Mouse (Mus musculus): ENCODE measurements around the gene Vars.

Vars gene

DNA sequence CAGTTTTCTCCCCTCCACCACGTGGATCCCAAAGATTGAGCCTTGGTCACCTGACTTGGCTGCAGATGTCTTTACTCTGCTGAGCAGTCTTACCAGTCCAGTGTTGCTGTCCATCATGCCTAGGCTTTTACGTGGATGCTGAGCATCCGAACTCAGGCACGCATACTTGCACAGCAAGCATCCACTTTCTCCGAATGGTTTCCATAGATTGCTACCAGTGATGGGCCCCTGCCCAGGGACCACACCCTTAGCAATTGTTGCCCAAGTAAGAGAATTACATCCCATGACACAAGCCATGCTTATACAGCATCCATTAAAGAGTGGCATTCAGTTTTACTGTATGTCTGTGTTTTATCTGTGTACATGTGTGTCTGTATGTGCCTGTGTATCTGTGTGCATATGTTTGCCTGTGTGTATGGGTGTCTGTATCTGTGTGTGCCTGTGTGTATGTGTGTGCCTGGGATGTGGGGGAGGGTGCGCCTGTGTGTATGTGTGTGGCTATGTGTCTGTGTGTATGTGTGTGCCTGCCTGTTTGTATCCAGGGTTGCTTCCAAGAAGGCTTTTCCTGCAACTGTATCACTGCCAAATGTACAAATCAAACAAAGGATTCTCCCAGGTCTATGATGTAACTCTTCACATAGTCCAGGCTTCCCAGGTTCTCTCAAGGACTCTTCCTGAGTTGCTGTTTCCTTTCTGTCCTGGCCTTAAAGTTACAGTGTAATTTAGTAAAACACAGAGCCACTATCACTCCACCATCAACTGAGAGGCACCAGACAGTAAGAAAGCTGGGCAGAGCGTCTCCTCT is 55.1 kb downstream of the Vars start:
- in situ Hi-C loops (cut with MboI; ENCODE audit: low pct_unique_long_range_greater_than_20kb in 1 of 2, low sequenced_read_pairs in 2 of 2, unreplicated experiment in 1 of 2) = no loop called here

DNA sequence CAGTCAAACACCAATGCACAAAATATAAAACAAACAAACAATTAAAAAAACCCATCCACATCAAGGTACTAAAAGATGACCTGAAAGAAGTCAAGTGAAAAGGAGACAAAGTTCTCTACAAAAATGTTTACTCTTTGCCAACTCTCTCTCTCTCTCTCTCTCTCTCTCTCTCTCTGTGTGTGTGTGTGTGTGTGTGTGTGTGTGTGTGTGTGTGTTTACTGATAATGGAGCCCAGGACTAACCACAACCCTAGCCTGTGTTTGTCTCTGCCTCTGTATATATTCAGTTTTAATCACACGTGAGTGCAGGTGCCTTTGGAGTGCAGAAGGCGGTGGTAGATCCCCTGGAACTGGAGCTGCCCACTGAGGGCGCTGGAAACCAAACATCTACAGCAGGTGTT is 56.3 kb downstream of the Vars start:
- in situ Hi-C loops (cut with MboI; ENCODE audit: low pct_unique_long_range_greater_than_20kb in 1 of 2, low sequenced_read_pairs in 2 of 2, unreplicated experiment in 1 of 2) = no loop called here

GRCm38 (mm10) chr17:35058316-35058715 is 57.5 kb downstream of the Vars start:
- in situ Hi-C loops (cut with MboI; ENCODE audit: low pct_unique_long_range_greater_than_20kb in 1 of 2, low sequenced_read_pairs in 2 of 2, unreplicated experiment in 1 of 2) = no loop called here

GRCm38 (mm10) chr17:35058911-35059892 is 58.4 kb downstream of the Vars start, which contains the start of gene Ddah2:
TSS of gene Ddah2 (plus strand) at chr17:35059035.
- in situ Hi-C loops (cut with MboI; ENCODE audit: low pct_unique_long_range_greater_than_20kb in 1 of 2, low sequenced_read_pairs in 2 of 2, unreplicated experiment in 1 of 2) = no loop called here

DNA sequence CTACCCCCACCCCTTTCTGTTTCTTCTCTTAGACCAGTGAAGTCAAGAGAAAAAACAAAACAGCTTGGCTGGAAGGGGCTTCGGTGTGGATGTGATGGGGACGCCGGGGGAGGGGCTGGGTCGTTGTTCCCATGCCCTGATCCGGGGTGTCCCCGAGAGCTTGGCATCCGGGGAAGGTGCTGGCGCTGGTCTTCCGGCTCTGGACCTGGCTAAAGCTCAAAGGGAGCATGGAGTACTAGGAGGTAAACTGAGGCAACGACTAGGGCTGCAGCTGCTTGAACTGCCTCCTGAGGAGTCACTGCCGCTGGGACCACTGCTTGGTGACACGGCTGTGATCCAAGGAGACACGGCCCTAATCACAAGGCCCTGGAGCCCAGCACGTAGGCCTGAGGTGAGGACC is 59.3 kb downstream of the Vars start:
- in situ Hi-C loops (cut with MboI; ENCODE audit: low pct_unique_long_range_greater_than_20kb in 1 of 2, low sequenced_read_pairs in 2 of 2, unreplicated experiment in 1 of 2) = no loop called here

GRCm38 (mm10) chr17:35060737-35061297 is 60.0 kb downstream of the Vars start:
- in situ Hi-C loops (cut with MboI; ENCODE audit: low pct_unique_long_range_greater_than_20kb in 1 of 2, low sequenced_read_pairs in 2 of 2, unreplicated experiment in 1 of 2) = no loop called here

DNA sequence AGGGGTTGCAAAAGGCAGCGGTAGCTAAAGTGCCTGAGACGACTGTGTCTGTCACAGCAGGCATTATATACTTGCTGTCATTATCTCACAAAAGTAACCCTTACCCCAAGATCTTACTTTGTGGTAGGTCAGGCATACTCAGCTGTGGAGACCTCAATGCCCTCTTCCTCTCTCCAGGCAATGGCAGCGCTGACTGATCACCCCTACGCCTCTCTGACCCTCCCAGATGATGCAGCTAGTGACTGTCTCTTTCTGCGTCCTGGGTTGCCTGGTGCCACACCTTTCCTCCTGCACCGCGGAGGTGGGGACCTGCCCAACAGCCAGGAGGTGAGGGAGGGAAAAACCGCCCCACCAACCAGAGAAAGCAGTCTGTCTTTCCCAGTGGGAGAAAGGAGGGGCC is 60.5 kb downstream of the Vars start:
- in situ Hi-C loops (cut with MboI; ENCODE audit: low pct_unique_long_range_greater_than_20kb in 1 of 2, low sequenced_read_pairs in 2 of 2, unreplicated experiment in 1 of 2) = no loop called here

DNA sequence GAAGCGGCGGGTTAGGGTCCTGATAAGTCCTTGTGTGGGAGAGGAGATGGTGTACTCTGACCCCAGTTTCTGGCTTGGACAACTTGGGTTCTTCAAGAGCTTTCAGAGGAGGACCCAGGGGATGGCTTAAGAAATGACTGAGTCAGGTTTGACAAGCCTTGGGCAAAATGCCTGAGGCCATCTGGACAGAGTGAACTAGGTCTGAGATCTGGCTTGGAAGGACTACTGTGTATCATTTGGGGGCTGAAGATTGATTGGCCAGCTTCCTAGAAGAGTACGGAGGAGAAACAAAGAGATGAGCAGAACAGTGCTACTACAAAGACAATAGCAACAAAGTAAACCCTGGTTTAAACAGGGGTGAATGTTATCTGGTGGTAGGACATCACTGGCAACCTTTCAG is 62.7 kb downstream of the Vars start:
- in situ Hi-C loops (cut with MboI; ENCODE audit: low pct_unique_long_range_greater_than_20kb in 1 of 2, low sequenced_read_pairs in 2 of 2, unreplicated experiment in 1 of 2) = no loop called here

DNA sequence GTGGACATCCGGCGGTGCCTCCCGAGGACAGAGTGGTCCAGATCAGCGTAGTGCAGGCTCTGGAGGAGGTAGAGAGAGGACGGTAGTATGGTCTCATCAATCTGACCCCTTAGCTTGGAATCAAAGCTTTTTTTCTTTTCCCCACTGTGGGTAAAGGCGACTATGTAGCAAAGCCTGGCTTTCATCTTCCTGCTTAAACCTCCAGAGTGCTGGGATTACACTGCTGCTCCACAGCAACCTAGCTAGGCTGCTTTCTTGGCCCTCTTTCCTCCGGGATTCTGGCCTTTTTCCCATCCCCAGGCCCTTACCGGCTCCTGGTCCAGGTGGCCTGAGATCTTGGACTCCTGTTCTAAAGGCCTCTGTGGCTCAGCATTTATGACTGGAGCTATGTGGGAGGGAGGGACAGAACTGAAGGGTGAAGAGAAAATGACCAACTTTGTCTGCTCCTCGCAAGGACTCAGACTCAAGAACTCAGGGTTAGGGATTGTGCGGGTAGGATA is 63.6 kb downstream of the Vars start:
- in situ Hi-C loops (cut with MboI; ENCODE audit: low pct_unique_long_range_greater_than_20kb in 1 of 2, low sequenced_read_pairs in 2 of 2, unreplicated experiment in 1 of 2) = no loop called here

DNA sequence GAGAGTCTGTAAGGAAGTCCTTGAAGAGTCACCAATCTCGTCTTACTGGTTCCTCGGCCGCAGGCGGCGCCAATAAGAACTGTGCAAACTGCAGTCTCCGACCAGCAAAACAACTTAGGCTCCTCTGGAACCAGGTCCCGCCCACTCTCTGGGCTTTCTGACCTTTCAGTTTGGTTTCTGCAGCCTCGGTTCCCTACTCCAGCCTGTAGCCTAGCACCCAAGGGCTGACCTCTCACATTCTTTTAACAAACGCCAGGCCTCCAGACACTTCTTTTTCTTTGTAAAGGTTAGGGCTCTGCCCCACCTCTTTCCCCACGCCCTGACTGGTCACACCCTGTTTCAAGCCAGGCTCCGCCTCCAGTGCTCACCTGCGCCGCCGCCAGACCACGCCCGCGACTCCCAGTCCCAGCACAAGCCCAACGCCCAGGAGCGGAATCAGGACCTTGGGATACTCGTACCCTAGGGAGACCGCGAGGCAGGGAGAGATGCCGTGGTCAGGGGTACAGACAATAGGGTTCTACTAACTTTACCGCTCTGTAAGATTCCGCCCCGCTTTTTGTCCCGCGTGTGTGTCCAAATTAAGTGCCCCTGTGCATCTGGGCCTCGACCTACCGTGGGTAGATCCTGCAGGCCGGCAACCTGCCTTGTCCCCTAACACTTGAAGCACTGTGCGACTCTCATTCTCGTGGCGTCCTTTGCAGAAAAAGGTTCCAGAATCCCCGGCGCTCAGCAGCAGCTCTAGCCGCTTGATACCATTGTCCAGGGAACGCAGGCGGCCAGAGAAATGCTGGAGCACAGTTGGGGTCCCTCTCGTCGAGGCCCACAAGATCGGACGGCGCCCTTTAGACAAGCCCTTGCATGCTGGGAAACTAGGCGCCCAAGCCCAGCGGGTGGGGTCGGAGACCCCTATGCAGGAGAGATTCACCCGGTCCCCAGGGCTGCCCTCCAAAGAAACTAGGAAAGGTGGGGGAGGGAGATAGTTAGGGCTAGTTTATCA is 64.5 kb downstream of the Vars start, which contains the start of gene Ly6g6c:
Gene Ly6g6c (plus strand): TSS at position 438 of the 997 bp plus-strand sequence.
- in situ Hi-C loops (cut with MboI; ENCODE audit: low pct_unique_long_range_greater_than_20kb in 1 of 2, low sequenced_read_pairs in 2 of 2, unreplicated experiment in 1 of 2) = no loop called here
